Mouse (Mus musculus): ENCODE results near the gene Fgf5.

Gene Fgf5

DNA sequence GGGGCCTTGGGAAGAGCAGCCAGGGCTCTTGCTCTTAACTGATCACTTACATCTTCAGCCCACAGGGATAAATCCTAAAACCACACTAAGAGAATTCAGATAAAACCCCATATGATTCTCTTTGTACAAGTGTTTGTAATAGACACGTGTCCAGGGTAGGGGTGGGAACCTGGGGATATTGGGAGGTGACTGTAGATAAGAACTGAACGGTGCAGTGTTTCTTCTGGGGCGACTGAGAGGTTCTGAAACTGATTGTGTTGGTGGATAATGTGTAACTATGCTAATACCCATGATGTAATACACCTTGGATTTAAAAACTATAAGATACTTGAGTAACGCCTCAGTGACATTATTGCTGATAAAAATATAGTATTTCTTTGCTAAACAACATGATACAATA lies 51.7 kb downstream of the Fgf5 start:
- no peak for DNase-seq

DNA sequence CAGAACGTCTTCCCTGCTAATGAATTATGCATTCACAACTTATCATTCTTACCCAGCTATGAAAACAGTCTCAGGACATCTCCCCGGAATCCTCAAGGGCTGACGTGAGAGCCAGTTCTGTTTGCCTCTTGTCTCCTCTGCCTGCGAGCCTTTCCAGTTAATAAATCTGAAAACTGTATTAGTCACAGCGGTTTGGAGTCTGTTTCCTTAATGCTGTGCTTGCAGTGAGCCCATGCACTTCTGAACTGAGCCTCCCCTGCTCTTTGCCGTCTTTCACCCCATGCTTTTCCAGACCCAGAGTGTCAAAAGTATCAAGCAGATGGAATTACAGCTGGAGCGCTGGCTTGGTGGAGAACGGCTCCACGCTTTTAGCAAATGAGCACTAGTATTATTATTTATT lies 52.5 kb downstream of the Fgf5 start:
- no peak for DNase-seq

DNA sequence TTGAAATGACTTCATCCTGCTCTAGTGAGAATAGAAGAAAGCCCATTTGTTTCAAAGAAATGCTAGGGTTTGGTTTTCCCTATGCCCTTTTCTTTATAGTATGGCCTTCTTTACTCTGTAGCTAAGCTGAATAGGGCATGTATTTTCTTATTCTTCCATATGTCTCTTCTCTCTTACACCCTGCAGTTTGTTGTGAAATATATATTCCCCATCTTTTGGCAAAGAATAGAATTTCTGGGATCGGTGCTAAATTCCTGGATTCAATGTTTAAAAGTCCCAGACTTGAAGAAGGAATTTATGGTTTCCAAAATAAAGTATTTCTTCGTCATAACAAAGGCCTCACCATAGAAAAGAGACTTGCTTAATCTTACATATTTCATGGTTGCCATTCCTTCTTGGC lies 72.6 kb downstream of the Fgf5 start:
- no peak for DNase-seq
